Mouse (Mus musculus) MEL (cell line): ENCODE data around the gene Tnfsf12.
A peak's percentile ranks its signal among the peaks of the same experiment; 100 is the strongest.

ENCODE experiments used
- CTCF ChIP-seq, 3 experiments: IDR thresholded peaks in 2 of 3; conservative IDR thresholded peaks in 1 of 3; 2 replicates each; pipeline ENCODE4 v1.5.1; 2011 to 2012; ENCODE audit warnings: low read length in 3 of 3, low read depth in 2 of 3, mild to moderate bottlenecking in 2 of 3, improper control_type of control experiment in 1 of 3, inconsistent platforms in 1 of 3, mixed read lengths in 1 of 3, moderate library complexity in 1 of 3; ENCODE audit not compliant: control insufficient read depth in 1 of 3, insufficient read depth in 1 of 3, poor library complexity in 1 of 3, severe bottlenecking in 1 of 3
- HCFC1 ChIP-seq: IDR thresholded peaks from 2 replicates; pipeline ENCODE4 v1.6.1; 2012; ENCODE audit warnings: low read depth, mild to moderate bottlenecking, inconsistent platforms, low read length, improper control_type of control experiment, moderate library complexity
- POLR2A ChIP-seq, 2 experiments: IDR thresholded peaks; 2 replicates each; pipeline ENCODE4 v1.6.1; 2011 to 2012; ENCODE audit warnings: low read length in 2 of 2, mild to moderate bottlenecking in 2 of 2, control low read depth in 1 of 2, improper control_type of control experiment in 1 of 2, low read depth in 1 of 2, moderate library complexity in 1 of 2; ENCODE audit not compliant: control insufficient read depth in 1 of 2, insufficient read depth in 1 of 2, poor library complexity in 1 of 2
- POLR2AphosphoS2 ChIP-seq: IDR thresholded peaks from 2 replicates; pipeline ENCODE4 v1.6.1; 2011; ENCODE audit warnings: low read length, improper control_type of control experiment
- TCF12 ChIP-seq: IDR thresholded peaks from 2 replicates; pipeline ENCODE4 v1.6.1; 2014; ENCODE audit warnings: low read depth, mild to moderate bottlenecking, inconsistent platforms, low read length, improper control_type of control experiment, moderate library complexity

- TF ChIP-seq CTCF (IDR thresholded peaks at IDR 0.05 in 2 of 3, conservative IDR thresholded peaks at IDR 0.05 in 1 of 3; ENCODE audit: control insufficient read depth in 1 of 3, insufficient read depth in 1 of 3, low read depth in 2 of 3, low read length in 3 of 3, poor library complexity in 1 of 3, severe bottlenecking in 1 of 3) (peak; percentile 48 to 63 (median 62); a peak in 5 of 6 replicates), POLR2AphosphoS2 (no peak), TCF12 (no peak), HCFC1 (no peak), POLR2A (IDR thresholded peaks at IDR 0.05; ENCODE audit: control insufficient read depth in 1 of 2, insufficient read depth in 1 of 2, low read depth in 1 of 2, low read length in 2 of 2, poor library complexity in 1 of 2) (no peak)
Observed at GRCm38 (mm10) chr11:69719423-69719822, 23.8 kb upstream of the Tnfsf12 start.
